Mouse (Mus musculus) ZHBTc4 (cell line): Measurements from ENCODE around the gene Polr2b.

Experiments used
- DNase-seq: peaks from one replicate; pipeline ENCODE4 v3.0.0-alpha.2; 2011; ENCODE audit warnings: low read depth, low spot score

The Polr2b gene

GRCm38 (mm10) chr5:77362120-77362519, 52.2 kb downstream of the Polr2b start:
- DNase-seq, result no peak

- no peak for DNase-seq
These were observed 53.7 kb downstream of the Polr2b start for GRCm38 (mm10) chr5:77363650-77364049.

GRCm38 (mm10) chr5:77364443-77365038, 54.6 kb downstream of the Polr2b start:
- peak; percentile 70 for DNase-seq

GRCm38 (mm10) chr5:77366313-77366712, 56.4 kb downstream of the Polr2b start:
- no peak for DNase-seq

GRCm38 (mm10) chr5:77367145-77367544, 57.2 kb downstream of the Polr2b start:
- DNase-seq, result no peak

GRCm38 (mm10) chr5:77367682-77368081, 57.7 kb downstream of the Polr2b start:
- DNase-seq, result no peak

- DNase-seq, result peak; percentile 48
These were observed 58.2 kb downstream of the Polr2b start for GRCm38 (mm10) chr5:77368194-77368593.

- no peak for DNase-seq
These were observed 59.4 kb downstream of the Polr2b start for GRCm38 (mm10) chr5:77369394-77369793.

GRCm38 (mm10) chr5:77370378-77370892, 60.5 kb downstream of the Polr2b start:
- DNase-seq, result no peak

GRCm38 (mm10) chr5:77372242-77372641, 62.3 kb downstream of the Polr2b start:
- no peak for DNase-seq

- DNase-seq, result peak; percentile 82
These were observed 62.8 kb downstream of the Polr2b start for GRCm38 (mm10) chr5:77372778-77373177.

GRCm38 (mm10) chr5:77374945-77375344, 65.0 kb downstream of the Polr2b start:
- no peak for DNase-seq

- no peak for DNase-seq
These were observed 65.6 kb downstream of the Polr2b start for GRCm38 (mm10) chr5:77375546-77375945.

GRCm38 (mm10) chr5:77378027-77378426, 68.1 kb downstream of the Polr2b start:
- no peak for DNase-seq

- no peak for DNase-seq
These were observed 69.6 kb downstream of the Polr2b start for GRCm38 (mm10) chr5:77379434-77380135.

GRCm38 (mm10) chr5:77380321-77380901, 70.5 kb downstream of the Polr2b start:
- no peak for DNase-seq

GRCm38 (mm10) chr5:77381283-77381682, 71.3 kb downstream of the Polr2b start:
- DNase-seq, result no peak

GRCm38 (mm10) chr5:77381686-77382085, 71.7 kb downstream of the Polr2b start:
- DNase-seq, result peak; percentile 61

- no peak for DNase-seq
These were observed 74.0 kb downstream of the Polr2b start for GRCm38 (mm10) chr5:77383799-77384554.

- no peak for DNase-seq
These were observed 74.8 kb downstream of the Polr2b start for GRCm38 (mm10) chr5:77384724-77385123.

GRCm38 (mm10) chr5:77385221-77385620, 75.3 kb downstream of the Polr2b start:
- no peak for DNase-seq
